Mouse (Mus musculus) gastrocnemius, adult 8-10 months (tissue): ENCODE results near the gene Gpr62. TPM values are rescaled to one million over a fixed set of nuclear protein-coding genes. Genes with fewer than 3 reads are reported as not detected.

Experiments used
- DNase-seq, 2 experiments: peaks; one replicate each; pipeline ENCODE4 v3.0.0; 2022; ENCODE audit warnings: low spot score in 2 of 2
- total RNA-seq, 4 experiments: library from RNA; stranded (reverse); gene quantifications; 2 replicates each; pipeline ENCODE4 v1.2.4; 2022

The Gpr62 gene
- total RNA-seq, 4 experiments from 2014 or later: 0.12 to 0.43 TPM; not detected in 2

GRCm38 (mm10) chr9:106428719-106429220, 37.0 kb downstream of the Gpr62 start:
- no peak for DNase-seq

DNA sequence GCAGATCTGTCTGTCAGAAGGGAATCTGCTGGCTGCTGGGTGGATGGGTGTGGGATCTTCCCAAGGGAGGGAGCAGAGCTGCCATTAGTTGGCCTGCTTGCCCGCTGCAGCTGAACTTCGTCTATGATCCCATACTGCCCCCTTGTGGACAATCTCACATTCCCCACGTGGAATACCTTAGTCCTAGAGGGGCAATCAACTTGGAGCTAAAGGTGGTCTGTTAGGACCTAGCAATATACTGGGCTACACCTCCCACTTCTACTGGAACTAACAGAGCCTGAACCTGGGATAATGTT, 43.9 kb downstream of the Gpr62 start:
- DNase-seq: peak; percentile 67 to 74

DNA sequence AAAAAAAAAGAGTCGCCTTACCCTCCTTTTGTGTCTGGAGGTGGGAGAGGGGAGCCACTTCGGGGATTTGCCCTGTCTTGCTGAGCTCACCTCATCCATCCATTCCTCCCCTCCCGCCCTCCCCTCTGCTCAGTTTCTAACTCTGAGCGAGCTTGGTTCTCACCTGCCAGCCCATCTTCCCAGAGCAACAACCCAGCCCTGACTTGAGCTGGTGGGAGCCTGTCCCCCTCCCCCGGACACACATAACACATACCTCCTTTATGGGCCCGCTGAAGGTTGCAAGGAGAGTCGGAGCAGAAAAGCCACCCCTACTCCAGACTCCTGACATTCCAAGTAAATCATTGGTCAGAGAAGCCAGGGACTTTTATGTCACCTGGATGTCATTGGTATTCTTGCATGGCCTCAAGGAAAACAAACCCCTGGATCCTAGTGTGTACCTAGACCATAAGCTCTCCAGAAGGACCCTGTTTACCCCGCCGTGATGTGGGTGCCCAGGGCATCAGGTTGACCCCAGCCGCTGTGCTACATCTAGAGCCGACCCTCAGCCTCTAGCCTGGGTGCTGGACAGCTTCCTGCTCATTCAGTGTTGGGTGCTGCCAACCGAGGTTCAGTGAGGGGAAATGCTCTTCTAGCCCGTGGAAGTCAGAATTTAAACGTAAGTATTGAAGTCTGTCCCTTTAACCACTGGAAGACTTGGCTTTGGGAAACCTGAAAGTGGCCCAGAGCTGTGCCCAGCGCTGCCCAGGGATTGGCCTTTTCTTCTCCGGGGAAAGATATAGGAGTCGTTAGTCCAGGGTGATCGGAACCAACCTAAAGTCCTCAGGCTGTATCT, 44.5 kb downstream of the Gpr62 start:
- DNase-seq: no peak

- DNase-seq: no peak
Observed at GRCm38 (mm10) chr9:106420608-106421007, 45.1 kb downstream of the Gpr62 start.

GRCm38 (mm10) chr9:106417841-106418625, 47.7 kb downstream of the Gpr62 start:
- peak; percentile 60 to 74 for DNase-seq

DNA sequence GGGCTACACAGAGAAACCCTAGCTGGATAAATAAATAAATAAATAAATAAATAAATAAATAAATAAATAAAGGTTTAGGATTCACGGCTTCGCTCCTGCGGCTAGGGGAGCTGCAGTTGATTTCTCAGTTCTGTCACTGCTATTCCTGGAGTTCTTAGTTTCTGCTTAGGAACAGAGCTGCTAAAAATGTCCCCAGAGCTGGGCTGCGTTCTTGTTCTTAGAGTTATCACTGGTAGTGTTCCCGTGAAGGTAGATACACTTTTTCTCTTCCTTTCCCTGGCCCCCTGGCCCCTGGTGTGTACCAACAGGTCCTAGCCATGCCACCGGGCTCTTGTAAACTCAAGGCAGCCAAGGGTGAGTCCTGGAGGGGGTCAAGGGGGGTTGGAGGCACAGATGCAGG, 48.9 kb downstream of the Gpr62 start:
- DNase-seq: no peak

Other genes with a start within 250 kb of the Gpr62 start
- under 1 TPM in 3 of 4 experiments, not detected in 1; 0.10 to 0.43 (median 0.19) TPM for gene Tlr9, start 243.3 kb downstream of the Gpr62 start, total RNA-seq
- 100 to 1,000 TPM; 175 to 200 (median 179) TPM for gene Alas1, start 217.3 kb downstream of the Gpr62 start, total RNA-seq
- 1 to 10 TPM in 3 of 4 experiments, under 1 TPM in 1; 0.99 to 1.7 (median 1.3) TPM for gene Poc1a, start 184.9 kb downstream of the Gpr62 start, total RNA-seq
- gene Dusp7, start 97.3 kb downstream of the Gpr62 start, total RNA-seq: 10 to 100 TPM; 15.4 to 53.2 (median 35.0) TPM
- gene Rpl29, start 36.5 kb downstream of the Gpr62 start, total RNA-seq: 100 to 1,000 TPM; 259 to 320 (median 274) TPM
- 10 to 100 TPM in 2 of 4 experiments, 1 to 10 TPM in 2; 6.2 to 13.0 (median 9.1) TPM for gene Acy1, start 27.6 kb downstream of the Gpr62 start, total RNA-seq
- 1 to 10 TPM; 2.1 to 3.8 (median 3.3) TPM for gene Abhd14b, start 18.5 kb downstream of the Gpr62 start, total RNA-seq
- 10 to 100 TPM; 15.2 to 17.8 (median 16.7) TPM for gene Abhd14a, start 18.3 kb downstream of the Gpr62 start, total RNA-seq
- 10 to 100 TPM; 49.9 to 70.6 (median 61.3) TPM for gene Pcbp4, start 12.6 kb downstream of the Gpr62 start, total RNA-seq
- 10 to 100 TPM; 16.8 to 26.0 (median 20.8) TPM for gene Rrp9, start 10.0 kb upstream of the Gpr62 start, total RNA-seq
- 10 to 100 TPM; 61.1 to 71.7 (median 70.1) TPM for gene Parp3, start 11.0 kb upstream of the Gpr62 start, total RNA-seq
- gene Iqcf1, start 34.0 kb upstream of the Gpr62 start, total RNA-seq: not detected
- not detected for gene Iqcf5, start 48.6 kb upstream of the Gpr62 start, total RNA-seq
- not detected for gene Iqcf3, start 95.7 kb upstream of the Gpr62 start, total RNA-seq
- gene Iqcf4, start 105.1 kb upstream of the Gpr62 start, total RNA-seq: not detected
- not detected for gene Iqcf6, start 160.6 kb upstream of the Gpr62 start, total RNA-seq
- gene Grm2, start 190.1 kb upstream of the Gpr62 start, total RNA-seq: not detected
- 10 to 100 TPM; 28.1 to 37.7 (median 33.5) TPM for gene Tex264, start 220.0 kb upstream of the Gpr62 start, total RNA-seq